26 mouse cellular contexts compared by ENCODE assay signal in the genomic region with DNA sequence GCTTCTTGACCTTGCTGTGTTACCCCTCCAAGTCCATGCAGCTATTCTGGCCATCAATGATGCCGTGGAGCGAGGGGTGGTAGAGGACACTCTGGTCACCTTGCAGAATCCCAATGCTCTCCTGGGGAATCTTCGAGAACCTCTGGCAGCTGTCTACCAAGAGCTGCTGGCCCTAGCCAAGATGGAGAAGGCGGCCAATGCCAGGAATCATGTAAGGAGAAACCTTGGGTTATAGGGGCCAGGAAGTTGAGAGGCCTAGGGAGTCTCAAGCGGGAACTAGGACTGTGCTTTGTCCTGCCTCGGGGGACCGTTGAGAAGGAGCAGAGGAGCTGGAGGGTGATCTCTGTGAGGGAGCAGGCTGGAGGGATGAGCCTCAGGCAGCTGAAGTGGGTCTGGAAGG. TPM values are rescaled to one million over a fixed set of nuclear protein-coding genes. Genes with fewer than 3 reads are reported as not detected.
"Had no signal": no experiment of that assay in that cellular context is flagged by ENCODE, and none has a peak within 500 bp of the region (broad histone marks: within the 10 kb centered on the region; RNA-seq: fewer than 3 reads in every experiment).

No protein-coding gene starts in this region.

- H3K4me3 ChIP-seq: midbrain, embryonic 10.5 days; midbrain, embryonic 12.5 days; myocyte; neural tube, embryonic 13.5 days; neural tube, embryonic 15.5 days; stomach, embryonic 15.5 days had no signal

- H3K27ac ChIP-seq: midbrain, embryonic 10.5 days; midbrain, embryonic 12.5 days; neural tube, embryonic 13.5 days; neural tube, embryonic 15.5 days; stomach, embryonic 15.5 days; stomach, postnatal 0 days had no signal

- H3K4me1 ChIP-seq: midbrain, embryonic 10.5 days; midbrain, embryonic 12.5 days; stomach, embryonic 15.5 days had no signal

- DNase-seq: lung, adult 18-20 months; lung, embryonic 14.5 days; lung, postnatal 10 days; lung, postnatal 4 days; midbrain, embryonic 14.5 days; retina, postnatal 1 day; right cerebral cortex, adult 18-20 months; right cerebral cortex, postnatal 25 days; right cerebral cortex, postnatal 4 days; thymus, adult 2 months; thymus, postnatal 25 days; thymus, postnatal 4 days had no signal

- H3K27me3 ChIP-seq: midbrain, embryonic 12.5 days; neural tube, embryonic 13.5 days; neural tube, embryonic 15.5 days; stomach, embryonic 15.5 days had no signal

- ATAC-seq: midbrain, embryonic 16.5 days had no signal

- H3K36me3 ChIP-seq: neural tube, embryonic 15.5 days had no signal

- H3K4me2 ChIP-seq: lung, embryonic 14.5 days; midbrain, embryonic 12.5 days; neural tube, embryonic 13.5 days; neural tube, embryonic 15.5 days; stomach, embryonic 15.5 days had no signal

- H3K9me3 ChIP-seq: midbrain, embryonic 10.5 days; midbrain, embryonic 12.5 days; neural tube, embryonic 13.5 days; neural tube, embryonic 15.5 days; stomach, embryonic 15.5 days had no signal

- H3K9ac ChIP-seq: lung, embryonic 14.5 days; midbrain, embryonic 12.5 days; neural tube, embryonic 13.5 days; neural tube, embryonic 15.5 days; stomach, embryonic 15.5 days had no signal

RNA-seq across cellular contexts. Expression of a gene that starts 12.0 kb away (rescaled TPM):
- total RNA-seq: megakaryocyte, adult 5-6 weeks; megakaryocyte-erythroid progenitor cell, adult 5-6 weeks had no signal
- polyA plus RNA-seq: lung, embryonic 14.5 days; lung, embryonic 16.5 days; midbrain, embryonic 10.5 days; midbrain, embryonic 12.5 days; midbrain, embryonic 14.5 days; midbrain, embryonic 16.5 days; myocyte; neural tube, embryonic 11.5 days; neural tube, embryonic 13.5 days; neural tube, embryonic 15.5 days; spleen, adult 2 months; stomach, embryonic 15.5 days; stomach, postnatal 0 days; urinary bladder, adult 2 months had no signal
